Mouse (Mus musculus): ENCODE measurements at regions not wholly inside any gene's neighbourhood (a gene's known extent, or its start where the extent isn't known, plus 50 kb on each side); places are given as distances from the start of the nearest gene placed in this dataset.
A peak's percentile ranks its signal among the peaks of the same experiment; 100 is the strongest.

- Histone ChIP-seq H3K27me3 (ENCODE audit: control insufficient read depth, insufficient read depth, insufficient read length) (no peaks in the 10 kb centered on the region), H3ac (ENCODE audit: control insufficient read depth, insufficient read length, low read depth) (no peak overlapping the region), H3K4me3 (ENCODE audit: insufficient read depth, poor library complexity, severe bottlenecking) (no peak overlapping the region), H3K36me3 (ENCODE audit: control insufficient read depth, insufficient read depth) (no peaks in the 10 kb centered on the region), H3K79me3 (ENCODE audit: low read depth) (no peaks in the 10 kb centered on the region), H3K79me2 (ENCODE audit: control insufficient read depth, insufficient read depth) (no peaks in the 10 kb centered on the region)
- TF ChIP-seq MYOD1 (IDR thresholded peaks at IDR 0.05; ENCODE audit: control insufficient read depth, insufficient read length, low read depth), result peak; percentile 52
- TF ChIP-seq USF1 (IDR thresholded peaks at IDR 0.05; ENCODE audit: low read depth), result no peak
These were observed 154.3 kb downstream of the Fam198b start for GRCm38 (mm10) chr3:80038553-80039129.

- no peaks in the 10 kb centered on the region for H3K79me2 ChIP-seq (ENCODE audit: control insufficient read depth, insufficient read depth)
- no peaks in the 10 kb centered on the region for H3K79me3 ChIP-seq (ENCODE audit: low read depth)
- H3K4me3 ChIP-seq (ENCODE audit: insufficient read depth, poor library complexity, severe bottlenecking), result no peak overlapping the region
- no peaks in the 10 kb centered on the region for H3K27me3 ChIP-seq (ENCODE audit: control insufficient read depth, insufficient read depth, insufficient read length)
- H3ac ChIP-seq (ENCODE audit: control insufficient read depth, insufficient read length, low read depth), result no peak overlapping the region
- TF ChIP-seq USF1 (IDR thresholded peaks at IDR 0.05; ENCODE audit: low read depth) (no peak), CEBPB (IDR thresholded peaks at IDR 0.05; ENCODE audit: low read depth) (no peak), MAX (IDR thresholded peaks at IDR 0.05) (no peak), MYOG (IDR thresholded peaks at IDR 0.05; ENCODE audit: control insufficient read depth, extremely low read depth, insufficient read length) (no peak), FOSL1 (IDR thresholded peaks at IDR 0.05; ENCODE audit: insufficient read depth, low read length, poor library complexity, severe bottlenecking) (no peak), MYOD1 (IDR thresholded peaks at IDR 0.05; ENCODE audit: control insufficient read depth, insufficient read length, low read depth) (no peak), CTCF (IDR thresholded peaks at IDR 0.05; ENCODE audit: control insufficient read depth, insufficient read depth, insufficient read length) (no peak)
- no peaks in the 10 kb centered on the region for H3K36me3 ChIP-seq (ENCODE audit: control insufficient read depth, insufficient read depth)
These were observed 158.6 kb downstream of the Fam198b start for GRCm38 (mm10) chr3:80042756-80043484.

GRCm38 (mm10) chr3:80049495-80050225, 165.3 kb downstream of the Fam198b start:
- H3K4me3 ChIP-seq (ENCODE audit: insufficient read depth, poor library complexity, severe bottlenecking), result no peak overlapping the region
- no peaks in the 10 kb centered on the region for H3K79me3 ChIP-seq (ENCODE audit: low read depth)
- no peaks in the 10 kb centered on the region for H3K79me2 ChIP-seq (ENCODE audit: control insufficient read depth, insufficient read depth)
- no peaks in the 10 kb centered on the region for H3K27me3 ChIP-seq (ENCODE audit: control insufficient read depth, insufficient read depth, insufficient read length)
- no peaks in the 10 kb centered on the region for H3K36me3 ChIP-seq (ENCODE audit: control insufficient read depth, insufficient read depth)
- TF ChIP-seq MYOD1 (IDR thresholded peaks at IDR 0.05; ENCODE audit: control insufficient read depth, insufficient read length, low read depth) (no peak), MYOG (IDR thresholded peaks at IDR 0.05; ENCODE audit: control insufficient read depth, extremely low read depth, insufficient read length) (no peak), CEBPB (IDR thresholded peaks at IDR 0.05; ENCODE audit: low read depth) (no peak), CTCF (IDR thresholded peaks at IDR 0.05; ENCODE audit: control insufficient read depth, insufficient read depth, insufficient read length) (no peak), MAX (IDR thresholded peaks at IDR 0.05) (no peak), FOSL1 (IDR thresholded peaks at IDR 0.05; ENCODE audit: insufficient read depth, low read length, poor library complexity, severe bottlenecking) (no peak), USF1 (IDR thresholded peaks at IDR 0.05; ENCODE audit: low read depth) (no peak)
- no peak overlapping the region for H3ac ChIP-seq (ENCODE audit: control insufficient read depth, insufficient read length, low read depth)

GRCm38 (mm10) chr3:80050920-80051319, 166.6 kb downstream of the Fam198b start:
- H3K79me3 ChIP-seq (ENCODE audit: low read depth), result no peaks in the 10 kb centered on the region
- no peaks in the 10 kb centered on the region for H3K27me3 ChIP-seq (ENCODE audit: control insufficient read depth, insufficient read depth, insufficient read length)
- H3ac ChIP-seq (ENCODE audit: control insufficient read depth, insufficient read length, low read depth), result no peak overlapping the region
- H3K4me3 ChIP-seq (ENCODE audit: insufficient read depth, poor library complexity, severe bottlenecking), result no peak overlapping the region
- H3K36me3 ChIP-seq (ENCODE audit: control insufficient read depth, insufficient read depth), result no peaks in the 10 kb centered on the region
- TF ChIP-seq USF1 (IDR thresholded peaks at IDR 0.05; ENCODE audit: low read depth) (no peak), MAX (IDR thresholded peaks at IDR 0.05) (no peak), MYOD1 (IDR thresholded peaks at IDR 0.05; ENCODE audit: control insufficient read depth, insufficient read length, low read depth) (no peak), CEBPB (IDR thresholded peaks at IDR 0.05; ENCODE audit: low read depth) (no peak), FOSL1 (IDR thresholded peaks at IDR 0.05; ENCODE audit: insufficient read depth, low read length, poor library complexity, severe bottlenecking) (no peak), CTCF (IDR thresholded peaks at IDR 0.05; ENCODE audit: control insufficient read depth, insufficient read depth, insufficient read length) (no peak), MYOG (IDR thresholded peaks at IDR 0.05; ENCODE audit: control insufficient read depth, extremely low read depth, insufficient read length) (no peak)
- H3K79me2 ChIP-seq (ENCODE audit: control insufficient read depth, insufficient read depth), result no peaks in the 10 kb centered on the region

- Histone ChIP-seq H3K79me3 (ENCODE audit: low read depth) (no peaks in the 10 kb centered on the region), H3K79me2 (ENCODE audit: control insufficient read depth, insufficient read depth) (no peaks in the 10 kb centered on the region), H3ac (ENCODE audit: control insufficient read depth, insufficient read length, low read depth) (no peak overlapping the region), H3K36me3 (ENCODE audit: control insufficient read depth, insufficient read depth) (no peaks in the 10 kb centered on the region), H3K27me3 (ENCODE audit: control insufficient read depth, insufficient read depth, insufficient read length) (no peaks in the 10 kb centered on the region), H3K4me3 (ENCODE audit: insufficient read depth, poor library complexity, severe bottlenecking) (no peak overlapping the region)
- no peak for TF ChIP-seq MYOG (IDR thresholded peaks at IDR 0.05; ENCODE audit: control insufficient read depth, extremely low read depth, insufficient read length)
- no peak for TF ChIP-seq CTCF (IDR thresholded peaks at IDR 0.05; ENCODE audit: control insufficient read depth, insufficient read depth, insufficient read length)
- TF ChIP-seq MAX (IDR thresholded peaks at IDR 0.05), result peak; percentile 28
These were observed 167.6 kb downstream of the Fam198b start for GRCm38 (mm10) chr3:80051963-80052362.

Data from C2C12 (cell line).